Mouse (Mus musculus) cerebellum, adult 2 months (tissue): Measurements from ENCODE around the gene Wdr46.

Experiments used
- CTCF ChIP-seq: fragments of 200-500 bp; IDR thresholded peaks from 2 replicates; pipeline ENCODE4 v1.5.1; 2011; ENCODE audit warnings: low read depth, mild to moderate bottlenecking, control low read depth, low read length, moderate library complexity, borderline replicate concordance; ENCODE audit not compliant: insufficient read depth
- POLR2A ChIP-seq: fragments of 200-500 bp; IDR thresholded peaks from 2 replicates; pipeline ENCODE4 v1.6.1; 2011; ENCODE audit warnings: low read length, control low read depth, borderline replicate concordance; ENCODE audit not compliant: insufficient read depth

DNA sequence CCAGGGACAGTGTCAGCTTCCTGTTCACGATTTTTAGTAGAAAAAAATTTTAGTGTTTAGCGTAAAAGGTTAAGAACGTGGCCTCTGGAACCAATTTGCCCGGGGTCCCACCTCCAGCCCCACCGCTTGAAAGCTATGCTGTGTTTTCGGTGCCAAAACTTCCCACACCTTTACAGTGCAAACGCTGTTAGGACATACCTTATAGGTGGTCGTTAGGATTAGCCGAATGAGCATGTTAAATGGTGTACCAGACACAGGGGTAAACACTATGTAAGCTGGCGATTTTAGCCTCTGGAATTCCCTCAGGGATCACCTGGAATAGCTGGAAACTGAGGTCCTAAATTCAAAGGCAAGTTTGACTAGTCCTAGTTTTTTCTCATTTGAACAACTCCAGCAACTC lies 15.9 kb downstream of the Wdr46 start:
- no peak for TF ChIP-seq CTCF
- TF ChIP-seq POLR2A = no peak
